Mouse (Mus musculus) neural tube, embryonic 15.5 days (tissue): ENCODE measurements around the gene Thegl. TPM values are rescaled to one million over a fixed set of nuclear protein-coding genes. Genes with fewer than 3 reads are reported as not detected.
"Not testable (repeated sequence)": the region's sequence is repeated elsewhere in the genome, so short reads cannot be mapped to it uniquely, and the experiment has no call there.

Source experiments
- ATAC-seq: fragments of 200-750 bp; cut with Nextera tagmentation; 2 replicates; pipeline ENCODE4 v1.8.0; 2017; ENCODE audit warnings: mild to moderate bottlenecking, moderate TSS enrichment, moderate library complexity; ENCODE audit not compliant: low FRiP score
- H3K27ac ChIP-seq: fragments of 300-500 bp; sonication (generic); replicated peaks from 2 replicates; pipeline ENCODE4 v1.5.1; 2015; ENCODE audit warnings: mild to moderate bottlenecking, inconsistent platforms
- H3K27me3 ChIP-seq: fragments of 300-500 bp; sonication (generic); replicated peaks from 2 replicates; pipeline ENCODE4 v1.6.1; 2015; ENCODE audit warnings: inconsistent platforms
- H3K36me3 ChIP-seq: fragments of 300-500 bp; sonication (generic); 2 replicates; pipeline ENCODE4 v1.6.1; 2015; ENCODE audit warnings: inconsistent platforms
- H3K4me1 ChIP-seq: fragments of 300-500 bp; sonication (generic); 2 replicates; pipeline ENCODE4 v1.6.1; 2015; ENCODE audit warnings: inconsistent platforms
- H3K4me2 ChIP-seq: fragments of 300-500 bp; sonication (generic); 2 replicates; pipeline ENCODE4 v1.6.1; 2015; ENCODE audit warnings: inconsistent platforms, mild to moderate bottlenecking, moderate library complexity
- H3K4me3 ChIP-seq: fragments of 300-500 bp; sonication (generic); replicated peaks from 2 replicates; pipeline ENCODE4 v1.5.1; 2015; ENCODE audit warnings: mild to moderate bottlenecking, inconsistent platforms
- H3K9ac ChIP-seq: fragments of 300-500 bp; sonication (generic); replicated peaks from 2 replicates; pipeline ENCODE4 v1.6.1; 2015; ENCODE audit warnings: mild to moderate bottlenecking, inconsistent platforms
- H3K9me3 ChIP-seq: fragments of 300-500 bp; sonication (generic); replicated peaks from 2 replicates; pipeline ENCODE4 v1.6.1; 2016; ENCODE audit warnings: inconsistent platforms
- WGBS: fragments of 180-500 bp; shearing (Covaris S2); methylation state at CpG from one replicate; pipeline ENCODE4 v1.1.7; 2015; ENCODE audit warnings: mixed read lengths; 5-methylcytosine and 5-hydroxymethylcytosine counted together
- polyA plus RNA-seq: library from polyadenylated mRNA; unstranded; fragments of >200 nt; fragmentation: Nextera tagmentation; extraction: Ambion mirVana; gene quantifications from 2 replicates; pipeline ENCODE4 v1.2.1, GENCODE M21; 2015

Thegl gene
- polyA plus RNA-seq, 1 experiment from 2014 or later: 0.75 TPM

GRCm38 (mm10) chr5:77001192-77001591 is 14.6 kb upstream of the Thegl start:
- no peak overlapping the region for H3K4me3 ChIP-seq
- no peaks in the 10 kb centered on the region for H3K4me1 ChIP-seq
- no peak overlapping the region for H3K4me2 ChIP-seq
- H3K36me3 ChIP-seq: peaks cover 30% of the 10 kb centered on the region
- H3K27me3 ChIP-seq: no peaks in the 10 kb centered on the region
- H3K9ac ChIP-seq: no peak overlapping the region
- no peak for ATAC-seq
- 92% methylated on average over 17 of the region's 17 CpGs for WGBS
- no peak overlapping the region for H3K27ac ChIP-seq
- no peaks in the 10 kb centered on the region for H3K9me3 ChIP-seq

- H3K27me3 ChIP-seq: no peaks in the 10 kb centered on the region
- WGBS: 93% methylated on average over 6 of the region's 6 CpGs
- peaks cover 6% of the 10 kb centered on the region; the same call in 1 of the 2 replicates for H3K36me3 ChIP-seq
- no peaks in the 10 kb centered on the region for H3K9me3 ChIP-seq
- H3K4me3 ChIP-seq: no peak within 1 kb of the TSS
- no peak within 1 kb of the TSS for H3K9ac ChIP-seq
- no peaks in the 10 kb centered on the region for H3K4me1 ChIP-seq
- no peak for ATAC-seq
- H3K4me2 ChIP-seq: no peak within 1 kb of the TSS
- H3K27ac ChIP-seq: no peak within 1 kb of the TSS
Observed at GRCm38 (mm10) chr5:77004051-77004821, 11.6 kb upstream of the Thegl start, which contains the start of gene Arl9. Gene Arl9, plus strand, starts transcription at chr5:77004055.

GRCm38 (mm10) chr5:77010352-77010751 is 5.5 kb upstream of the Thegl start:
- Histone ChIP-seq H3K27ac (no peak overlapping the region), H3K4me2 (no peak overlapping the region), H3K9ac (no peak overlapping the region), H3K27me3 (no peaks in the 10 kb centered on the region; the same call in 1 of the 2 replicates), H3K4me1 (no peaks in the 10 kb centered on the region), H3K4me3 (no peak overlapping the region), H3K9me3 (no peaks in the 10 kb centered on the region), H3K36me3 (no peaks in the 10 kb centered on the region)
- 93% methylated on average over 9 of the region's 9 CpGs for WGBS
- ATAC-seq: no peak

- Histone ChIP-seq H3K4me2 (no peak overlapping the region), H3K4me1 (peaks cover under 1% of the 10 kb centered on the region; the same call in 1 of the 2 replicates), H3K27me3 (no peaks in the 10 kb centered on the region; the same call in 1 of the 2 replicates), H3K36me3 (no peaks in the 10 kb centered on the region), H3K4me3 (no peak overlapping the region), H3K9ac (no peak overlapping the region), H3K27ac (no peak overlapping the region), H3K9me3 (no peaks in the 10 kb centered on the region)
- ATAC-seq: no peak
- 72% methylated on average over 3 of the region's 3 CpGs for WGBS
Observed at GRCm38 (mm10) chr5:77011082-77011481, 4.7 kb upstream of the Thegl start.

GRCm38 (mm10) chr5:77013171-77013570 is 2.7 kb upstream of the Thegl start:
- H3K9me3 ChIP-seq: no peaks in the 10 kb centered on the region
- H3K27me3 ChIP-seq: no peaks in the 10 kb centered on the region; the same call in 1 of the 2 replicates
- 81% methylated on average over 3 of the region's 3 CpGs for WGBS
- ATAC-seq: no peak
- no peak overlapping the region for H3K9ac ChIP-seq
- H3K4me1 ChIP-seq: peaks cover 4% of the 10 kb centered on the region; the same call in 1 of the 2 replicates
- H3K4me3 ChIP-seq: no peak overlapping the region
- no peak overlapping the region for H3K4me2 ChIP-seq
- H3K36me3 ChIP-seq: no peaks in the 10 kb centered on the region
- no peak overlapping the region for H3K27ac ChIP-seq

GRCm38 (mm10) chr5:77028034-77028433 is 12.2 kb downstream of the Thegl start:
- Histone ChIP-seq H3K4me1 (no peaks in the 10 kb centered on the region), H3K36me3 (no peaks in the 10 kb centered on the region), H3K27me3 (no peaks in the 10 kb centered on the region), H3K4me3 (no peak overlapping the region), H3K27ac (no peak overlapping the region), H3K4me2 (no peak overlapping the region), H3K9me3 (no peaks in the 10 kb centered on the region), H3K9ac (no peak overlapping the region)
- WGBS: 81% methylated on average over 3 of the region's 3 CpGs
- ATAC-seq: no peak

- 78% methylated on average over 5 of the region's 5 CpGs for WGBS
- no peak overlapping the region for H3K27ac ChIP-seq
- no peak overlapping the region for H3K9ac ChIP-seq
- no peaks in the 10 kb centered on the region for H3K36me3 ChIP-seq
- no peaks in the 10 kb centered on the region for H3K27me3 ChIP-seq
- no peaks in the 10 kb centered on the region for H3K9me3 ChIP-seq
- no peak overlapping the region for H3K4me2 ChIP-seq
- no peak for ATAC-seq
- no peak overlapping the region for H3K4me3 ChIP-seq
- H3K4me1 ChIP-seq: no peaks in the 10 kb centered on the region
Observed at GRCm38 (mm10) chr5:77029735-77030134, 13.9 kb downstream of the Thegl start.

GRCm38 (mm10) chr5:77035101-77035500 is 19.3 kb downstream of the Thegl start:
- not testable (repeated sequence) for H3K27ac ChIP-seq, H3K36me3 ChIP-seq, H3K27me3 ChIP-seq, H3K9ac ChIP-seq, H3K4me3 ChIP-seq, H3K9me3 ChIP-seq, ATAC-seq, H3K4me2 ChIP-seq, H3K4me1 ChIP-seq

GRCm38 (mm10) chr5:77038451-77038850 is 22.6 kb downstream of the Thegl start:
- no peaks in the 10 kb centered on the region for H3K27me3 ChIP-seq
- H3K4me2 ChIP-seq: no peak overlapping the region
- no peak for ATAC-seq
- WGBS: 87% methylated on average over 10 of the region's 10 CpGs
- H3K9me3 ChIP-seq: no peaks in the 10 kb centered on the region
- H3K4me3 ChIP-seq: no peak overlapping the region
- no peaks in the 10 kb centered on the region for H3K4me1 ChIP-seq
- no peaks in the 10 kb centered on the region for H3K36me3 ChIP-seq
- no peak overlapping the region for H3K27ac ChIP-seq
- no peak overlapping the region for H3K9ac ChIP-seq

GRCm38 (mm10) chr5:77039391-77039790 is 23.6 kb downstream of the Thegl start:
- H3K36me3 ChIP-seq: no peaks in the 10 kb centered on the region
- H3K9ac ChIP-seq: no peak overlapping the region
- H3K9me3 ChIP-seq: no peaks in the 10 kb centered on the region
- no peaks in the 10 kb centered on the region for H3K27me3 ChIP-seq
- no peak overlapping the region for H3K27ac ChIP-seq
- no peak overlapping the region for H3K4me3 ChIP-seq
- no peaks in the 10 kb centered on the region for H3K4me1 ChIP-seq
- no peak overlapping the region for H3K4me2 ChIP-seq
- ATAC-seq: no peak

- H3K4me3 ChIP-seq: no peak overlapping the region
- H3K9me3 ChIP-seq: no peaks in the 10 kb centered on the region
- 46% methylated on average over 5 of the region's 5 CpGs for WGBS
- H3K9ac ChIP-seq: no peak overlapping the region
- ATAC-seq: no peak
- H3K4me2 ChIP-seq: no peak overlapping the region
- no peaks in the 10 kb centered on the region for H3K4me1 ChIP-seq
- H3K27me3 ChIP-seq: no peaks in the 10 kb centered on the region
- H3K27ac ChIP-seq: no peak overlapping the region
- no peaks in the 10 kb centered on the region for H3K36me3 ChIP-seq
Observed at GRCm38 (mm10) chr5:77044362-77044761, 28.5 kb downstream of the Thegl start.

GRCm38 (mm10) chr5:77052616-77053015 is 36.8 kb downstream of the Thegl start:
- Histone ChIP-seq H3K4me3 (no peak overlapping the region), H3K4me2 (no peak overlapping the region), H3K36me3 (no peaks in the 10 kb centered on the region), H3K4me1 (no peaks in the 10 kb centered on the region), H3K9ac (no peak overlapping the region), H3K9me3 (no peaks in the 10 kb centered on the region), H3K27me3 (no peaks in the 10 kb centered on the region), H3K27ac (no peak overlapping the region)
- no peak for ATAC-seq
- 92% methylated on average over 5 of the region's 5 CpGs for WGBS
